Mouse (Mus musculus): ENCODE data around the gene Rhoj. TPM values are rescaled to one million over a fixed set of nuclear protein-coding genes. Genes with fewer than 3 reads are reported as not detected.
"Not testable (repeated sequence)": the region's sequence is repeated elsewhere in the genome, so short reads cannot be mapped to it uniquely, and the experiment has no call there.

Gene Rhoj
- total RNA-seq, 2 experiments from 2014 or later: 0.09 to 1.2 TPM

DNA sequence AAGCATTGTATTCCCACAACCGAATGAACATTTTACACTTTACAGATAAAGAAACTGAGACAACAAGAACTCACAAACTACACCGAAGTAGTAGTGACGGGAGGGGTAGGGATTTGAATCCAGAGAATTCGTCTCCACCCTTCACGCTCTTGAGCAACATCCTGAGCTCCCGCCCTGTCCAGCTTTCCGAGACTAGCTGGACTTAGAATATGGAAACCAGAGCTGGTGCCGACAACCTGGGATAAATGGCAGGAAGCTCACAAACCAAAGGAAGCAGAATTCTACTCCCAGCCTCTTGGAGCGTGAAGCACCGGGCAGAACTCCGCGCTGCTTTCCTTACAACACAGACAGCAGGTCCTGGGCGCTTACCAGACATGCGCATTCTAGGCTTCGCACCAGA, 79.7 kb downstream of the Rhoj start:
- ATAC-seq (replicated peaks; ENCODE audit: low FRiP score, poor library complexity, severe bottlenecking): no peak

DNA sequence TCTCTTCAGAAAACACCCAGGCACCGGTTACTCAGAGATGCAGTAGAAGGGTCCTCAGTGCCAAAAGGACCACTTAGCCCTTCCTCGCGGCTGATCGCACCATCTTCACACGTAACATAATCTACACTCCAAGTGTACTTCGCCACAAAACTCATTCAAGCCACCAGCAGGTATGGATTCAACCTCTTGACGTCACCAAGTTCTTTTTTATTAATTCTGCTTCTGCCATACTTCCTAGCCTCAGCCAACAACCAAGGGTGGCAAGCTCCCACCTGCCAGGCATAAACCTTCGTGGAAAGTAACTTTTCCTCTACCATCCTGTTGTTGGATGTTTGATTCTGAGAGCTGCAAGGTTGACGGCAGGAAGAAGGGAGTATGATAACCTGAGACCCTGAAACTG, 80.4 kb downstream of the Rhoj start:
- no peak for ATAC-seq (replicated peaks; ENCODE audit: low FRiP score, poor library complexity, severe bottlenecking)

DNA sequence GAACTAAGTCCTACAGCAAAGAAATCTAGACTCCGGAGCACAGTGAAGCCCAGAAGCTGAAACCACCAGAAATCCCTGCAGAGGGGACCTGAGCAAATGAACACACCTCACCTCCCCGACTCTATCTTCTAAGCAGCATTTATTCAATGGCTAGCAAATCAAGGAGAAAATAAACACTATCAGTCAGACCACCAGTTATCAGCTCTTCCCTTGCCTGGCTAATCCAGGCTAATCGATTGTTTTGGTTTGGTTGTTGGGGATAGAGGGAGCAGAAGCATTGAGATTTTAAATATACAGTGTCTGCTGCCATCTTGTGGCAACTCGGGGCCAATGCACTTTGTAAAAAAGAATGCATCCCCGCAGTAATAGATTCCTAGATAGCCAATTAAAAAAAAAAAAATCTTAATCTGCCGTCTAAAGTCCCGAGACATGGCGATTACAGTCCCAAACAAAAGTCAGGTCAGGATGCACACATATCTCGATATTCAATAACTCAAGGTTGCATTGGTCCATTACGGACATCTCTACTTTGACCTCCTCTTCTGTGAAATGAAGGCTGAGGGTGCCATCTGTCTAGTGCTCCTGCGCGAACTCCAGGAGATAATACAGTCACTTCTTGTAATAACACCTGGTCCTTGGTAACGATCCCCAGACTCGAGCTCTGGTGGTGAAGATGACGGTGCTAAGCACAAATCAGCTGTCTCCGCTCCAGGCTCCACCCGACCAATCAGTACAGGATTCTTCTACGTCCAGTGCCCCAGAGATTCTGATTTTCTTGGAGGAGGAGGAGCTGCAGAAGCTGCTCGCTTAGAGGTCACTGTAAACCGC, 81.4 kb downstream of the Rhoj start:
- no peak for ATAC-seq (replicated peaks; ENCODE audit: low FRiP score, poor library complexity, severe bottlenecking)

DNA sequence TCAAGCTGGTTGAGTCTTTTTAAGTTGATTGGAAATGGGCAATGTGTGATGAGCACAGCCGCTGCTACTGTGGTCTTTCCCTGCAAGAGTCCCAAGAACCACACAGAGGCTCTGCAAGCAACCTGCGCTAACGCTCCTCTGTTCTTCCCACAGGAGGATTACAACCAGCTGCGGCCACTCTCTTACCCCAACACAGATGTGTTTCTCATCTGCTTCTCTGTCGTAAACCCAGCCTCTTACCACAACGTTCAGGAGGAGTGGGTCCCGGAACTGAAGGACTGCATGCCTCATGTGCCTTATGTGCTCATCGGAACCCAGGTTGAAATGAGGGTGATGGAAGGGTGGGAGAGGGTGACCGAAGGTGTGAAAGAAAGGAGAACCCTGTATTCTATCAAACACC, 83.4 kb downstream of the Rhoj start:
- ATAC-seq (replicated peaks; ENCODE audit: low FRiP score, poor library complexity, severe bottlenecking): no peak

DNA sequence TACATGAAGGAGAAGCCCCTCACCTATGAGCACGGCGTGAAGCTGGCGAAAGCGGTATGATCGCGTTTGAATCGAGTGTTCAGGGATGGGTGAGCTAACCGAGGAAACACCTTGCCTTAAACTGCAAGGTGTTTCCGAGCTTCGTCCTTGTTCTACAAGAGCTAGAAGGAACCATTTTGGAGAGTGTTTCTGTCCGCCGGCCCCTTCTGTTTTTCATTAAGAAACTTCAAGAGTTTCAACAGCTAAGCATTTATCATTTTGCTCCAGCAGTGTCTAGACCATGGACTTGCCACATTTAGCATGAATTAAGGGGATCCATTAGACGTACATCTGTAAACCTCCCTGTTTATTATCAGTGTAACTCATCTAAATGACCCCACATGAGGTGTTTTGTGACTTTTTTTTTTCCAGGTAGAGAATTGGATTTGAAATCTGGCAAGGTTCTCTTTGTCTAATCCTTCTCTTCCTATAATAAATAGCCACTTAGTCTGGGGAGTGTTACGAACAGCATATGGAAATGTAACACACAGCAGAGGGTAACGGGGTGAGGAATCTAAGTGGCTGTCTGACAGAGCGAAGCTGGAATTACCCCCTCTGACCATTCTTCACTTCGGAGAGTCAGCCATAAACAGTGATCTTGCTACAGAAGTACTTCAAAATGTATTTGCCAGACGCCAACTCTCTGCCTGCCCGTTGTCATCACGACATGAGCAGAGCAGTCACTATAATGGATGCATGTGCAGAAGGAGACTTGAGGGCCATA, 86.1 kb downstream of the Rhoj start:
- ATAC-seq (replicated peaks; ENCODE audit: low FRiP score, poor library complexity, severe bottlenecking): no peak

DNA sequence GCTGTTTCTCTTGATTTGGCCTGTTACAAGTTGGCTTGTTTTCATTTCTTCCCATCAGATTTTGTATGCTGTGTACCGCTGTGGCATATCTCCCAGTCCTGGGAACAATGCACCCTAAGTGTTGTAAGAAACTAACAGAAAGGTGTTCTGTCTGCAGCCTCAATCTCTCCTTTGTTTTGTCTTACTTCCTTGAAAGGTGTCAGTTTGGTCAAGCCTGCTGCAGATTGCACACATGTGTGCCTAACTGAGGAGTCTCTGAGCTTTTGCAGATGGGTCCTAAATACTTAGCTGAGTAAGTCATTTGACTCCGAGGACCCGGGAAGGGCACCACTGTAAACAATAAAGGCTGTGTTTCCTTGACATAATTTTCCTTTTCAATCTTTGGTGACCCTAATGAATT, 88.5 kb downstream of the Rhoj start:
- ATAC-seq (replicated peaks; ENCODE audit: low FRiP score, poor library complexity, severe bottlenecking): no peak

DNA sequence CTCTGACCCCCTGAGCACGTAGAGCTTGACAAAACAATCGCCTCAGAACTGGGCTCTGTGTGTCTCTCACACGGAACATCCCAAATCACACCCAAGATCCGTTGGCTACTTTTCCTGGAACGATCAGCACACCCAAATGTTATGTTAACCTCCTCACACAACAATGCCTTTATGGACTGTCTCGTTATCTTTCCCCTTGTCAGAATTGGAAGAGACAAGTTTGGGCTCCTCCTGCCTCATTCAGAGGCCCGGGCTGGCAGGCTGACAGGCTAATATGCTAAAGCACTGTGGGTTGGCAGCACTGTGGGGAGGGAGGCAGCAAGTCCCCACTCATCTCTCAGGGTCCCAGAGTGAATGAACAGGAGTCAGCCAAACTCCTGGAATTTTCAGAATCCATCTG, 89.0 kb downstream of the Rhoj start:
- ATAC-seq (replicated peaks; ENCODE audit: low FRiP score, poor library complexity, severe bottlenecking): no peak

DNA sequence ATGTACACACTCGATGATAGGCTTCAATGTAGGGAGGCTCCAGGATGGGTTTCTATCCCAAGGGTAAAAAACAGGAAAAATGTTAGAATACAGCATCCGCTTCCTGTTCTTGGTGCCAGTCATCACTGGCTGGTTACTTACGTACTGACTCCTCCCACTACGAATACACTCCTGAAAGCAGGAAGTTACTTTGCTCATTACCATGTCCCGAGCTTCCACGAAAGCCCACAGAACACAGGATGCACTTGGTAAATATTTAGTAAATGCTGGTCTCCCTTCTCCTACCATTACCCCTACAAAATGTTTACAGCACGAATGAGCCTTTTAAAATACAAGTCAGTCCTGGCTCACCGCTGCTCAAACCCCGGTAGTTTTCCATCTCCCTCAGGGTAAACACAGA, 104.8 kb downstream of the Rhoj start:
- no peak for ATAC-seq (replicated peaks; ENCODE audit: low FRiP score, poor library complexity, severe bottlenecking)

DNA sequence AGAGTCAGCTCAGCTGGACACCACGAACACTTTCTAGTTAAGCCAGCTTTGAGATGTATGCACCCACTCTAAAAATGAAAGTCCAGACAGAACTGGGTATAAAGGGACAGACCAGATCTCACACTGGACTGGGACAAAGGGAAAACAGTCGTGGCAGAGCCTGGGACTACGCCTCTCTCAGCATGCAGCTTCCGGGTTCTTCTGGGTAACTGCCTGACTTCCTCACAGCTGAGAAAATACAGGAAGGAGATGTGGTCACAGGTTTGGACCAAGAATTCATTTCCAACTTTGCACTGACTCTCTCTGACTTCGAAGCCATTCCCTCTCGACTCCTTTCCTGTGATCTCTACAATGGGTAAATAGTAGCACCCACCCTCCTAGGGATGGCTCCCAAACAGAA, 106.9 kb downstream of the Rhoj start:
- ATAC-seq (replicated peaks; ENCODE audit: low FRiP score, poor library complexity, severe bottlenecking): no peak

DNA sequence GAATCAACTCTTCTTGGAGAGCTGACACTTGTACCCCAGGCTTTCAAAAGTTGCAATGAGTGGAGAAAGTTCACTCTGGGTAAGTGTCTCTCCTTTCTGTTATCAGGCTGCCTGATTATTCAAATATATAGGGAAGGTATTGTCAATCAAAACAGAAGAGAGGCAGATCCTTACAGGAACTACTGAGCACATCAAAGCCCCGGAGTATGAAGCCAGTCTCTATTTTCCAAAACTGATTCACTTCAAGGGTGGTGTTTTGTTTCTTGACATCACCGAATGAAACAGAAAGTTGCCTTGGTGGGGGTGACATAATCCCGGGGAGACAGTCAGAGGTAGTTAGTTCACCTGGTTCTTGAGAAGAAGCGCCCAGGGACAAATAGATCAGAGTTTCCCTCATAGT, 108.6 kb downstream of the Rhoj start, which contains the start of gene Gphb5:
Gene Gphb5, minus strand, starts transcription at position 101 of the 400 bp plus-strand sequence.
- no peak for ATAC-seq (replicated peaks; ENCODE audit: low FRiP score, poor library complexity, severe bottlenecking)

DNA sequence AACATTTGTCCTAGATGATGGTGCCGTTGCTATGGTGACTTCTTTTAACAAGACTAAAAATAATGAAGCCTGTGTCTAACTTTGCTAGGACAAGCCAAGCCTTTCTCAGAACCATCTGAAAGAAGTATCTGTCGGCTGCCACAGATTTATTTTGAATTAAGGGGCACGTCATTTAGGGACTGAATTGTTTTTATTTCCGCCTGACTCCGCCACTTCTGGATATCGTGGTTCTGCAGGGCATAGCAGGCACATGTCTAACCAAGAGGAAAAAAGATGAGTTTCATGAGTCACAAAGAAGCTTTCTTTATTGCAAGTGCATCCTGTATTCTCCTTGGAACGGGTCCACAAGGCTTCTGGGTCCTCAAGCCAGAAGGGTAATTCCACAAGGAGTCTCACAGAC, 116.2 kb downstream of the Rhoj start:
- ATAC-seq (replicated peaks; ENCODE audit: low FRiP score, poor library complexity, severe bottlenecking): no peak

DNA sequence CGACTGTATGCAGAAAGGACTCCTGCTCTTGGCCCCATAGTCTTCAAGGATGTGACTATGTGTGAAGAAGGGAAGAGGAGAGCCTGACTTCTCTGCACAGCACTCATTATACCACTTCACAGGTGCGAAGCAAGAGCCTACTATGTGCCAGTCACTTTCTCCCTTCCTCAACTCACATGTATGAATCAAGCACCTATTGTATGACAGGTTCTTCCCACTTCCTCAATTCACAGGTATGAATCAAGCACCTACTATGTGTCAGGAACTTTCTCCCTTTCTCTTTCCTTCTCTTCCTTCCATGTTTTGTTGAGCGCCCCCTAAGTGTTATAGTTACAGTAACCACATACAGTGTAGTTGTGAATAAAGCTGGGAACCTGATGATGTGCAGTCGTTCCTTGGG, 116.7 kb downstream of the Rhoj start:
- ATAC-seq (replicated peaks; ENCODE audit: low FRiP score, poor library complexity, severe bottlenecking): no peak

DNA sequence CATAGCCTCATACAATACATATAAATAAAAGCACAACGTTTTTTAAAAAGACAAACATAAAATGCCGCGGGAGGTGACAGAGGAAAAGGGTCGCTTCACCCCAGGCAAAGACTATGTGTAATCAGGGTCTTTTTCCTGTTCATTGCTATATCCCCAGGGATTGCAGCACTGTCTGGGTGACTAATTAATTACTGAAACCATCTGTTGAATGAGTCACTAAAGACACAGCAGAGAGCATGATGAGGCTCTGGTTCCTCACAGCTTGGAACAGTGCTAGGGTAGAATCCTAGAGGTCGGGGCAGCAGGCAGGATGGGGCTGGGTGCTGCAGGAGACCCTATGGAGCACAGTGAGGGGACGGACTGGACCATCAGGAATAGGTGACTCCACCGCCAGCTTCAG, 117.8 kb downstream of the Rhoj start:
- no peak for ATAC-seq (replicated peaks; ENCODE audit: low FRiP score, poor library complexity, severe bottlenecking)

DNA sequence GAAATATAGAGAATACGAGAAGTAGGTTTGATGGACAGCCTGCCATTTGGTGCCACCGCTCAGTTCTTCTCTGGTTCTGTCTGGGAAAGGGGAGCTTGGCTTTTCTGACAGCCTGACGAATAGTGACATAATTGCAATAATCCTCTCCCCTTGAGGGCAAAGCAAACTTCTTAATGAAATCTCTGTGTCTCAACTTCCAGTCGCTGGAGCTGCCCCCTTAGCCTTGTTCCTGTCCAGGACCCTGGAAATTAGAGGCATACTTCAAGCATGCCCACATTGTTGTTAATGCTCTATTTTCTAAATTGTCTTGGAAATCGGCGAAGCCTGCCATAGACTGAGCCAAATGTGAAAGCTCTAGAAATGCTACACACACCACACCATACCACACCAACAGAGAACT, 120.6 kb downstream of the Rhoj start:
- no peak for ATAC-seq (replicated peaks; ENCODE audit: low FRiP score, poor library complexity, severe bottlenecking)

DNA sequence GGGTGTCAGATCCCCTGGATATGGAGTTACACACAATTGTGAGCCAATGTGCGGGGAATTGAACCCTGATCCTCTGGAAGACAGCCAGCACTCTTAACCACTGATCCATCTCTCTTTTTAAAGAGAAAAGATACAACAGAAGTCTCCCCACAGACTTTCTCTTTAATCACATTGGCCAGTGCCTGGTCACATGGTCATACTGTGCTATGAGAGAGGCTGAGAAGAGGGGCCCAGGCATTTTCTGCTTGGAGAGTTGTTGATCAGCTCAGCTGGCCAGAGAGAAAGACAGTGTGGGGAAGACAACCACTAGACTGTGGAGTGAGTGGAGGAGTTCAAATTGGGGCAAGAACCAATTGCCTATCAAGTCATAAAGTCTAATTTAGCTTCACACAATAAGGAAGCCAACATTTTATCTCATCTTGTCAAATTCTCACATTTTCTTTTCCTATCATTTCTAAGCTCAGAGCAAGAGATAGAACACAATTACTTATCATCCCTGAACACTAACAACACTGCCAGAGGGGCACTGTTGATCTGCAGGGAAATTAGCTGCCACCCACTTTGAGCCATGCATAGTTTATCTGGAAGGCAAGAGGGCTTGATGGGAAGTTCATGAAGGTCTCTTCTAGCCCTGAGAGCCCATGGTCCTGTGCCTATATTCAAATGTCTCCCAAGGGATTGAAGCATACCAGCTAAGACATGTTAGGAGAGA, 121.7 kb downstream of the Rhoj start:
- no peak for ATAC-seq (replicated peaks; ENCODE audit: low FRiP score, poor library complexity, severe bottlenecking)

DNA sequence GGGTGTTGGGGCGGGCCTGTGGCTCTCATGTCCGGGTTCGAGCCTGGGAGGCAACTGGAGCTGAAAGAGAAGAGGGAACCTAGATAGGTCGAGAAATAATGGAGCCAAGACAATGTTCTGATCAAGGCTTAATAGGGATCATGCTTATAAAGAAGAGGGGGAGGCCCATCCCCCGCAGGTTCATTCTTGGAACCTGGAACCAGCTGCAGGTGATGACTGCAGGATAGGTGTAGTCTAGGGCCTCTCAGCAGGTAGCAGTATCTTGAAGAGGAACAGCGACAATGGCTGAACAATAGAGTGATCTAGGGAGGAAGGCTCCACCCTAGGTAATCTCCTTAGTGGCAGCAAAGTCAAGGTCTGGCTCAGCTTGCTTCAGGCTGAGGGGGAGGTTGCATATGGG, 124.3 kb downstream of the Rhoj start:
- ATAC-seq (replicated peaks; ENCODE audit: low FRiP score, poor library complexity, severe bottlenecking): not testable (repeated sequence)

DNA sequence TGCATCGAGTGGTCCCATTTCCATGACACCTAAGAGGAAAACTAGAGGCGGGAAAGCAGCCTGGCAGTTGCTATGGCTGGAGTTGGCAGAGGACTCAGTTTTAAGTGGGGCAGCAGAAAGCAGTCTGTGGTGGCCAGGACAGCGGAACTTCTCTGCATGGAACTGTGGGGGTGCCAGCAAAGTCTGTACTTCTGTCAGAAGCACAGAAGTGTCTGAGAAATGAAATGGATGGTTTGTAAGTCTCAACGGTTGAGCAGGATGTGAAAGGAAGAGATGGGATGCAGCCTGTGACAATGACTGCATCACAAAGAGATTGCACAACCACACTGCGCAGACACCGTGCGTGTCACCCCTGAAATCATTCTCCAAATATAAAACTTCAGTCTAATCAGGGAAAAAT, 138.1 kb downstream of the Rhoj start:
- no peak for ATAC-seq (replicated peaks; ENCODE audit: low FRiP score, poor library complexity, severe bottlenecking)

DNA sequence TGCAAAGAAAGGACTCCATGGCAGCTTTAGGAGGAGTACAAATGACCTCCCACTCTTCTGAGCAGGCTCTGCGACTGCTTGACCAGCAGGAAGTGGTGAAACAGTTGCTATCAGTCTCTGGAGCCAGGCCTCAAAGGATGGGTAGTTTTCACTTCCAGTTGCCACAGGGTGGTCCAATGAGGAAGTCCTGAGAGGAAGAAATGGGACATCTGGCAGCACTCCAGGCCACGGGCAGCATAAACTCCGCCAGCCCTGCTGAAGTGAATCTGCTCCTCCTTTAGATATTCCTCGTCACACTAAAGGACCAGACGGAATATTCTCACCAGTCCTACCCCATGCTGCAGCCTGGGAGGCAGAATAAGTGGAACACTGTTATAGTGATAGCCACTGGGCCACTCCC, 140.8 kb downstream of the Rhoj start:
- ATAC-seq (replicated peaks; ENCODE audit: low FRiP score, poor library complexity, severe bottlenecking): no peak

DNA sequence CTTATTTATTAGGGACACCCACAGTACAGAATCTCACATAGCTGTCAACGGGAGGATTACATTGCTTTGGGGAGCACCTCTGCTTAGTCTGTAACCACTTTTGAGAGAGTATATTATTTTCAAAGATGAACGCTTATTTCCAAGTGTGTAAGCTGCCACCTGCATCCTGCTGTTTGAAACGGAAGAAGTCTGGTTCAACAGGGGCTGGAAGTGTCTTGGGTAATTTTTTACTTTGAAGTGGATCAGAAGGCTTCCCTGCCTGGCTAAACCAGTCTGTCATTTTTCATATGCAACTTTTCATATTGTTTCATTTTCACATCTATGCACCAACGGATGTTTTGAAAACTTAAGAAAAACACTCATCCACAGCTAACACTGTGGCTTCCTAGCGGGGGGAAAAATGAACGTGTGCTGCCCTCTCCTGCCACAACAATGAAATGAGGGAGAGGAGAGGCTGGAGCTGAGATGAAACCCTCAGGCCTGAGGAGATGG, 141.4 kb downstream of the Rhoj start:
- ATAC-seq (replicated peaks; ENCODE audit: low FRiP score, poor library complexity, severe bottlenecking): no peak

DNA sequence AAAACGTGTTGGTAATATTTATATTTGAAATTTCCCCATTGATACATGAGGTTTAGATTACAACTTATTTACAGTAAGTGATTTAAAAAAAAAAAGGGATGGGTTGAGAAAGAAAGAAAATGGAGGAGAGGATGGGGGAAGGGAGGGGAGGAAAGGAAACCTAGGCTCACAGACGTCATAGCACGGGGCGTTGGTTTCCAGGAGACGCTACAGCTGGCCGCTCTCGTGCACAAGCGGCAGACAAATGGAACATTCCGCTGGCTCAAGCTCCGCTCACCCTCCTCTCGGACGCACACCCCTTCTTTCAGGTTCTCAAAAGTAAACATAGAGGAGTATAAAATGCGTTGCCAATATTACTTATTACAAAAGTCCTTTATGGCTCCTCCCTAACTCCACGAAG, 141.9 kb downstream of the Rhoj start:
- no peak for ATAC-seq (replicated peaks; ENCODE audit: low FRiP score, poor library complexity, severe bottlenecking)

DNA sequence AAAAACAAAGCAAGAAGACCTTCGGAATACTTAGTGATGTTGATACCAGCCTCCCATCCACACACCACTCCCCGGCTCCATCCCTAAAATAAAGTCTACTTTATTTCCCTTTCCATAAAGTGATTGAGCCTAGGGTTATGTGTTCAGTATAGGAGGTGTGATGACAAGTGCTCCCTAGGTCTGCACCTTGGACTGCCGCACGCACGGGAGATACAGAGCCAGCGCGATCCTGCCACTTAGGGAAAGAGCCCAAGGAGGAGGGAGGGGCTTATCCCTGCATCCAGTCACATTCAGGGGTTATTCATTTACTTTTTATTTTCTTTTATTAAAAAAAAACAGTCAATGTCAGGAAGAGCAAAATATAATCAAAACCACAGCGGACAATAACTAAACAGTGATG, 142.5 kb downstream of the Rhoj start:
- ATAC-seq (replicated peaks; ENCODE audit: low FRiP score, poor library complexity, severe bottlenecking): no peak
